11 mouse cellular contexts compared by ENCODE assay signal in the genomic region with DNA sequence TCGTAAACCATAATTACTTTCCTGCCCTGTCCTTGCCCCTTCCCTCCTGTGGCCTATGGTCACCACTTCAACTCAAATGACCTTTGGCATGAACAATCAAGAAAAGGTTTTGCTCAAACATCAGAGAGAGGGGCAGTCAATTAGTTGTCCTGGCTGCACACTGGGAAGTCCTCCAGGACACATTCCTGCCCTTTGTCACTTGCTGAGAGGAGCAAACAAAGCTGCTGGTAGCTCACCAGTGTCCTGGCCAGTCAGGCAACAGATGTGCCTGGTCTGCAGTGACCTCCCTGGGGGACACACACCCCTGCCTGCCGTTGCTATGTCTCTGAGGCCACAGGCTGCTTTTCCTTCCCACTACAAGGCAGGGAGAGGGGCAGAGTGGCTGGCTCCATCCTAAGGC.
DNase-seq lines count a peak whose midpoint lies in the region; ATAC-seq and TF ChIP-seq lines count a peak whose summit lies in the region.
"Had no signal": no experiment of that assay in that cellular context is flagged by ENCODE, and none has a peak within 500 bp of the region (broad histone marks: within the 10 kb centered on the region; RNA-seq: fewer than 3 reads in every experiment).

No protein-coding gene starts in this region.

- TF ChIP-seq CTCF in liver, postnatal 0 days (IDR thresholded peaks at IDR 0.05; ENCODE audit: low read depth), result no peak

- H3K4me3 ChIP-seq in liver, postnatal 0 days (ENCODE audit: low read depth, low read length), result no peak overlapping the region
- H3K4me3 ChIP-seq in forebrain, embryonic 12.5 days (replicated peaks), result no peak overlapping the region
- H3K4me3 ChIP-seq: embryonic facial prominence, embryonic 12.5 days had no signal

- peak; percentile 89 for ATAC-seq in liver, postnatal 0 days
- no peak for ATAC-seq in forebrain, embryonic 12.5 days (ENCODE audit: low FRiP score)

- TF ChIP-seq EP300 in liver, postnatal 0 days (IDR thresholded peaks at IDR 0.05; ENCODE audit: low read depth), result peak; percentile 65; the same call in 1 of the 2 replicates

- peak overlapping the region; percentile 97 for H3K27ac ChIP-seq in liver, postnatal 0 days (ENCODE audit: low read depth)
- no peak overlapping the region for H3K27ac ChIP-seq in forebrain, embryonic 12.5 days
- H3K27ac ChIP-seq: embryonic facial prominence, embryonic 12.5 days had no signal

- WGBS in liver, postnatal 0 days (ENCODE audit: insufficient replicate concordance), result 28% methylated on average over 2 of the region's 2 CpGs
- WGBS in forebrain, embryonic 12.5 days, result 3% methylated on average over 2 of the region's 2 CpGs

- H3K4me1 ChIP-seq in liver, postnatal 0 days (ENCODE audit: insufficient read depth), result peaks cover 17% of the 10 kb centered on the region
- H3K4me1 ChIP-seq in forebrain, embryonic 12.5 days, result peaks cover 16% of the 10 kb centered on the region; the same call in 1 of the 2 replicates
- H3K4me1 ChIP-seq: embryonic facial prominence, embryonic 12.5 days had no signal

- H3K27me3 ChIP-seq in liver, postnatal 0 days (ENCODE audit: insufficient read depth, low read length), result no peaks in the 10 kb centered on the region
- no peaks in the 10 kb centered on the region for H3K27me3 ChIP-seq in forebrain, embryonic 12.5 days
- H3K27me3 ChIP-seq: embryonic facial prominence, embryonic 12.5 days had no signal

- H3K9me3 ChIP-seq in liver, postnatal 0 days (ENCODE audit: low read length), result no peaks in the 10 kb centered on the region
- H3K9me3 ChIP-seq in forebrain, embryonic 12.5 days, result no peaks in the 10 kb centered on the region
- H3K9me3 ChIP-seq: embryonic facial prominence, embryonic 12.5 days; G1E had no signal

- H3K9ac ChIP-seq in liver, postnatal 0 days (replicated peaks), result peak overlapping the region; percentile 18; the same call in 1 of the 2 replicates
- H3K9ac ChIP-seq in forebrain, embryonic 12.5 days, result no peak overlapping the region
- H3K9ac ChIP-seq: embryonic facial prominence, embryonic 12.5 days had no signal

- H3K4me2 ChIP-seq in liver, postnatal 0 days (ENCODE audit: low read depth, low read length), result no peak overlapping the region
- no peak overlapping the region for H3K4me2 ChIP-seq in forebrain, embryonic 12.5 days
- H3K4me2 ChIP-seq: embryonic facial prominence, embryonic 12.5 days had no signal

- H3K36me3 ChIP-seq in liver, postnatal 0 days (replicated peaks; ENCODE audit: insufficient read depth, low read length), result no peaks in the 10 kb centered on the region
- no peaks in the 10 kb centered on the region for H3K36me3 ChIP-seq in forebrain, embryonic 12.5 days (replicated peaks)
- H3K36me3 ChIP-seq: embryonic facial prominence, embryonic 12.5 days; G1E had no signal

- peak; percentile 74 for DNase-seq in adipocyte (ENCODE audit: low spot score)
- DNase-seq in embryo, embryonic 9.5 days (ENCODE audit: extremely low spot score), result peak; percentile 63
- DNase-seq in kidney, adult 8-10 months, result peak; percentile 51 to 70
- DNase-seq in liver, postnatal 0 days, result peak; percentile 59
- no peak for DNase-seq in spleen, postnatal 36 days (ENCODE audit: low spot score in 2 of 2)
- no peak for DNase-seq in layer of hippocampus, adult 11-12 months (ENCODE audit: low spot score)
- DNase-seq in right cerebral cortex, postnatal 4 days, result no peak
- DNase-seq: midbrain, embryonic 14.5 days had no signal

Comparison
In these comparisons a context has a peak if more than half of its experiments do, and no peak if none do; other contexts are left out.
1. DNase-seq: peak in adipocyte (single experiment), embryo, embryonic 9.5 days (single experiment), kidney, adult 8-10 months (2 of 2) and liver, postnatal 0 days (single experiment); none in spleen, postnatal 36 days (0 of 2), layer of hippocampus, adult 11-12 months (single experiment) and right cerebral cortex, postnatal 4 days (single experiment).